Mouse (Mus musculus): ENCODE results near the gene Liph. TPM values are rescaled to one million over a fixed set of nuclear protein-coding genes. Genes with fewer than 3 reads are reported as not detected.

Gene Liph
- polyA plus RNA-seq, 1 experiment from 2014 or later, result 21.4 TPM

GRCm38 (mm10) chr16:21904636-21905035, 90.8 kb downstream of the Liph start:
- H3K27ac ChIP-seq, result no peak overlapping the region
- no peak overlapping the region for H3K9ac ChIP-seq
- no peaks in the 10 kb centered on the region for H3K9me3 ChIP-seq
- no peaks in the 10 kb centered on the region for H3K27me3 ChIP-seq (replicated peaks)
- H3K4me1 ChIP-seq, result no peaks in the 10 kb centered on the region
- H3K4me2 ChIP-seq, result no peak overlapping the region
- no peaks in the 10 kb centered on the region for H3K36me3 ChIP-seq
- WGBS, result 86% methylated on average over 10 of the region's 10 CpGs
- H3K4me3 ChIP-seq (replicated peaks), result no peak overlapping the region
- ATAC-seq (ENCODE audit: insufficient read depth, low FRiP score, low read depth), result no peak

Other genes starting within 250 kb of the Liph start
- gene Ehhadh, start 207.9 kb downstream of the Liph start, polyA plus RNA-seq (2015; fragmentation: Nextera tagmentation; extraction: Ambion mirVana), result 5.0 and 5.1 TPM in 2 replicates
- gene Map3k13, start 201.3 kb downstream of the Liph start, polyA plus RNA-seq (2015; fragmentation: Nextera tagmentation; extraction: Ambion mirVana), result 1.1 TPM in 2 replicates
- 40.6 and 42.0 TPM in 2 replicates for gene Tmem41a, start 48.1 kb downstream of the Liph start, polyA plus RNA-seq (2015; fragmentation: Nextera tagmentation; extraction: Ambion mirVana)
- 42.4 and 42.9 TPM in 2 replicates for gene Senp2, start 13.8 kb upstream of the Liph start, polyA plus RNA-seq (2015; fragmentation: Nextera tagmentation; extraction: Ambion mirVana)
- gene Igf2bp2, start 167.6 kb upstream of the Liph start, polyA plus RNA-seq (2015; fragmentation: Nextera tagmentation; extraction: Ambion mirVana), result 101 and 115 TPM in 2 replicates